Mouse (Mus musculus) cortical plate, adult 2 months (tissue): ENCODE data around the gene Shank2. TPM values are rescaled to one million over a fixed set of nuclear protein-coding genes. Genes with fewer than 3 reads are reported as not detected.

Experiments used
- H3K27ac ChIP-seq: fragments of 200-500 bp; 2 replicates; pipeline ENCODE4 v1.5.1; 2012; ENCODE audit warnings: low read length, control low read depth, inconsistent platforms; ENCODE audit not compliant: insufficient read depth
- H3K4me1 ChIP-seq: fragments of 200-500 bp; 2 replicates; pipeline ENCODE4 v1.6.1; 2011; ENCODE audit warnings: low read length; ENCODE audit not compliant: control insufficient read depth, insufficient read depth
- H3K4me3 ChIP-seq: fragments of 200-500 bp; 2 replicates; pipeline ENCODE4 v1.5.1; 2011; ENCODE audit warnings: mild to moderate bottlenecking, low read length, control low read depth; ENCODE audit not compliant: insufficient read depth
- CTCF ChIP-seq: fragments of 200-500 bp; IDR thresholded peaks from 2 replicates; pipeline ENCODE4 v1.5.1; 2011; ENCODE audit warnings: mild to moderate bottlenecking, control low read depth, low read length; ENCODE audit not compliant: insufficient read depth; ENCODE audit errors: extremely low read depth
- POLR2A ChIP-seq: fragments of 200-500 bp; IDR thresholded peaks from 2 replicates; pipeline ENCODE4 v1.6.1; 2011; ENCODE audit warnings: mild to moderate bottlenecking, low read length, control low read depth; ENCODE audit not compliant: insufficient read depth; ENCODE audit errors: extremely low read depth
- polyA plus RNA-seq: library from polyadenylated mRNA; depleted of rRNA; stranded (reverse); fragments of >200 nt; gene quantifications from 2 replicates; pipeline ENCODE4 v1.2.3, GENCODE M21; 2012

Gene Shank2
- polyA plus RNA-seq, 1 experiment = 69.7 TPM

DNA sequence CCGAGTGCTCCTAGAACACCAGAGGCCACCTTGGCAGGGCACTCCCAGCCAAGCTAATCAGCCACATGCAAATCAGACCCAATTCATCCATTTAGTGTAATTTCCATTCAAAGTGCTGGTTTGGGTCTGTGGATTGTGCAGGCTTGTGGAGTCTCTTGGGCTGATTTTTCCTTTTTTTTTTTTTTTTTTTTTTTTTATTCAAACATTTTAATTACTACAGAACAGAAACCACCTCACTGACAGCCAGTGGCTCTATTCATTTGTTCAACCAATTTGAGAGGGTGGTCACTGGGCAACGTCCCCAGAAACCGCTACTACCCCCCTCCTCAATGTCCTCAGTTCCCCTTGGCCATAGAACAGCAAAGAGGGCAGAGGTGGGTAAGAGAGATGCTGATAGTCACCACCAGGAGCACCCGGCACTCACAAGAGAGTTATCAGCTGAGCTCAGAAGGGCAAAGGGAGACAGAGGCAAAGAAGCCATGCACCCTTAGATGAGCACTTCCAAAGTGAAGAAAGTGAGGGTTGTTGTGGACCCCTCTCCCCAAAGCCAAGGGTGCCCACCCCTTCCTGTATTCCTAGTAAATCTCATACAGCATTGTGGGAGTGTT is 239.1 kb downstream of the Shank2 start:
- H3K4me1 ChIP-seq = peaks cover 22% of the 10 kb centered on the region
- H3K4me3 ChIP-seq = peak overlapping the region; percentile 53; the same call in 1 of the 2 replicates
- TF ChIP-seq CTCF (0 out of 2 replicates have a peak, but pooled peaks have one; percentile 13), POLR2A (no peak)
- no peak overlapping the region for H3K27ac ChIP-seq

- peaks cover 13% of the 10 kb centered on the region for H3K4me1 ChIP-seq
- no peak overlapping the region for H3K27ac ChIP-seq
- H3K4me3 ChIP-seq = no peak overlapping the region
- TF ChIP-seq POLR2A (no peak), CTCF (no peak)
Observed at GRCm38 (mm10) chr7:144244203-144244602, 242.5 kb downstream of the Shank2 start.

- Histone ChIP-seq H3K4me3 (no peak overlapping the region), H3K4me1 (peaks cover 15% of the 10 kb centered on the region), H3K27ac (no peak overlapping the region)
- no peak for TF ChIP-seq CTCF
- no peak for TF ChIP-seq POLR2A
Observed at GRCm38 (mm10) chr7:144246271-144246670, 244.5 kb downstream of the Shank2 start.

DNA sequence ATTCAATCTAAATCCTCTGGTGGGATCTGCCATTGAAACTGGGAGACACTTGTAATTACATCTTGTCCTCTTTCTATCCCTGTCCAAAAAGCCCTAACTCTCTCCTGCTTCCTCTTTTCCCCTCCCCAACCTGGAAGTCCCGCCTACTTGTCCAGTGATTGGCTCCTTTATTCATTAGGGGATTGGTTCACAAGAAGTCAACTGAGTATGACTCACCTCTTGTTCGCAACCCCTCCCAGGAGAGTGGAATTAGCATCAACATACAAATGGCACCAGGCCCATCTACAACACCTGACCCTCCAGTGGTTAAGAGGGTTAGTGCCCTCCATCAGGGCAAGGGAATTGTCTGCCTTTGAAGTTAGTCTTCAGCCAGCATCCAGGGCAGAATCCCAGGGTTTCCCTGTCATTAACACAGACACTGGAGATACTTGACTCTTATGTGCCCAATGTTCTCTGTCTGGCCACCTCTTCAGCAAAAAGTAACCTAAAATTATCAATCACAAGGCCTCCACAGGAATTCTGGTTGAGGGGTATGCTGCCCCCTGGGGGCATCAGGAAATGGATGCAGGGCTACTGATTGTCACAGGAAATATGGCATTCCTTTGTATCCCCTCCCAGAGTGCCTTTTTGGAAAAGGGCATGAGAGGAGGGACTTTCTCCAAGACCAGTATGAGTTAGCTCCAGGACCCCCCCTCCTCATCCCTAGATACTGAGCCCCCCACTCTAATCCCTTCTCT is 247.1 kb downstream of the Shank2 start:
- H3K4me3 ChIP-seq = no peak overlapping the region
- H3K27ac ChIP-seq = no peak overlapping the region
- TF ChIP-seq CTCF (0 out of 2 replicates have a peak, but pooled peaks have one; percentile 22), POLR2A (no peak)
- peaks cover 5% of the 10 kb centered on the region for H3K4me1 ChIP-seq

- Histone ChIP-seq H3K4me3 (no peak overlapping the region), H3K27ac (peak overlapping the region; percentile 65), H3K4me1 (peaks cover 12% of the 10 kb centered on the region)
- TF ChIP-seq CTCF = no peak
- no peak for TF ChIP-seq POLR2A
Observed at GRCm38 (mm10) chr7:144250791-144251190, 249.1 kb downstream of the Shank2 start.

DNA sequence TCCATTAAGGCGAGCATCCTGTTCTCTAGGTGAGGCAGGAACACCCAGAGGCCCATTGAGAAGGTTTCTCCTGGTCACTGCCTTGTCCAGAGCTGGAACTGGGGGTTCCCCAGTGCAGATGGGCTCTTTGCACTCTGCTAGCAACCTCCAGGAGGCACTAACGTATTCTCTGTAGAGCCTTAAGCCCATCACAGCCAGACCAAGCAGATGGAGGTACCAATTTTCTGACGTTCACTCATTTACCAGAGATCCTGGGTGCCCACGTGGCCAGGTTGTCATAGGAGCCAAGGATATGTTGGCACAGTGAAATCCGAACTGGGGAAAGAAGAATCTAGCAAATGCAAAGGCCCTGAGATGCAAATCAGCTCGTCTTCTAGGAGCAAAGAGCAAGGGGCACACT is 249.5 kb downstream of the Shank2 start:
- peak overlapping the region; percentile 65 for H3K27ac ChIP-seq
- no peak overlapping the region for H3K4me3 ChIP-seq
- TF ChIP-seq POLR2A (no peak), CTCF (0 out of 2 replicates have a peak, but pooled peaks have one; percentile 26)
- peaks cover 12% of the 10 kb centered on the region for H3K4me1 ChIP-seq

GRCm38 (mm10) chr7:144254674-144255246 is 253.0 kb downstream of the Shank2 start:
- Histone ChIP-seq H3K27ac (no peak overlapping the region), H3K4me1 (peaks cover 12% of the 10 kb centered on the region), H3K4me3 (no peak overlapping the region)
- TF ChIP-seq POLR2A = no peak
- TF ChIP-seq CTCF = no peak

GRCm38 (mm10) chr7:144257821-144258220 is 256.1 kb downstream of the Shank2 start:
- TF ChIP-seq CTCF = no peak
- no peak for TF ChIP-seq POLR2A
- Histone ChIP-seq H3K4me1 (peaks cover 7% of the 10 kb centered on the region), H3K4me3 (no peak overlapping the region), H3K27ac (no peak overlapping the region)

GRCm38 (mm10) chr7:144258332-144258731 is 256.6 kb downstream of the Shank2 start:
- peaks cover 7% of the 10 kb centered on the region for H3K4me1 ChIP-seq
- TF ChIP-seq CTCF (no peak), POLR2A (no peak)

More at GRCm38 (mm10) chr7:144258332-144258731, 256.6 kb downstream of the Shank2 start:
- no peak overlapping the region for H3K27ac ChIP-seq
- H3K4me3 ChIP-seq = no peak overlapping the region
